Mouse (Mus musculus): ENCODE results near the gene Exosc9. TPM values are rescaled to one million over a fixed set of nuclear protein-coding genes. Genes with fewer than 3 reads are reported as not detected.

Gene Exosc9
- total and polyA plus RNA-seq, 3 experiments, result 46.0 to 49.4 TPM; not detected in 1

- TF ChIP-seq RAD21 (IDR thresholded peaks at IDR 0.05; ENCODE audit: low read depth, low read length) (no peak), E2F4 (IDR thresholded peaks at IDR 0.05; ENCODE audit: borderline replicate concordance, low read depth, low read length) (no peak), USF1 (IDR thresholded peaks at IDR 0.05; ENCODE audit: low read depth, low read length) (no peak), MAZ (IDR thresholded peaks at IDR 0.05; ENCODE audit: low read depth, low read length) (no peak), HCFC1 (IDR thresholded peaks at IDR 0.05; ENCODE audit: low read depth, low read length) (no peak), UBTF (IDR thresholded peaks at IDR 0.05; ENCODE audit: borderline replicate concordance, insufficient read depth, low read depth, low read length) (no peak), BHLHE40 (IDR thresholded peaks at IDR 0.05; ENCODE audit: borderline replicate concordance, low read depth, low read length) (no peak), MYC (IDR thresholded peaks at IDR 0.05; ENCODE audit: low read depth, low read length) (no peak), POLR2A (IDR thresholded peaks at IDR 0.05; ENCODE audit: control insufficient read depth in 1 of 2, insufficient read depth in 1 of 2, low read depth in 1 of 2, low read length in 2 of 2, poor library complexity in 1 of 2) (no peak), NELFE (IDR thresholded peaks at IDR 0.05; ENCODE audit: low read depth, low read length) (no peak), CHD2 (IDR thresholded peaks at IDR 0.05; ENCODE audit: low read length) (no peak), MAFK (IDR thresholded peaks at IDR 0.05; ENCODE audit: borderline replicate concordance, low read depth, low read length) (no peak), MYB (IDR thresholded peaks at IDR 0.05; ENCODE audit: low read depth, low read length) (no peak), TAL1 (IDR thresholded peaks at IDR 0.05; ENCODE audit: low read length) (no peak)
- no peaks in the 10 kb centered on the region for H3K4me1 ChIP-seq (ENCODE audit: control insufficient read depth in 1 of 2, insufficient read depth in 2 of 2, low read length in 2 of 2)
- H3K4me3 ChIP-seq (ENCODE audit: control insufficient read depth in 1 of 2, insufficient read depth in 1 of 2, low read depth in 2 of 2, low read length in 2 of 2), result no peak within 1 kb of the TSS
- H3K36me3 ChIP-seq (ENCODE audit: control insufficient read depth in 1 of 2, insufficient read depth in 2 of 2, low read length in 2 of 2), result no peaks in the 10 kb centered on the region
- H3K9me3 ChIP-seq (replicated peaks; ENCODE audit: insufficient read depth, low read length), result no peaks in the 10 kb centered on the region
- H3K9ac ChIP-seq (ENCODE audit: control insufficient read depth, low read depth, low read length, poor library complexity, severe bottlenecking), result no peak within 1 kb of the TSS
- no peak for DNase-seq (ENCODE audit: low read depth, low spot score)
- no peak within 1 kb of the TSS for H3K27ac ChIP-seq (ENCODE audit: control insufficient read depth, low read depth, low read length)
- H3K79me2 ChIP-seq (ENCODE audit: control insufficient read depth, insufficient read depth, low read length, poor library complexity), result no peaks in the 10 kb centered on the region
- H3K27me3 ChIP-seq (ENCODE audit: control insufficient read depth in 1 of 2, insufficient read depth in 2 of 2, low read length in 2 of 2), result peaks cover 2 to 4% of the 10 kb centered on the region in 2 experiments; a peak in 3 of 4 replicates
Observed at GRCm38 (mm10) chr3:36521073-36522060, 31.0 kb upstream of the Exosc9 start, which contains the start of gene Gm11549. Gene Gm11549 (minus strand): TSS chr3:36521813.

- H3K79me2 ChIP-seq (ENCODE audit: control insufficient read depth, insufficient read depth, low read length, poor library complexity), result no peaks in the 10 kb centered on the region
- H3K4me1 ChIP-seq (ENCODE audit: control insufficient read depth in 1 of 2, insufficient read depth in 2 of 2, low read length in 2 of 2), result no peaks in the 10 kb centered on the region
- DNase-seq (ENCODE audit: low read depth, low spot score), result no peak
- no peak overlapping the region for H3K4me3 ChIP-seq (ENCODE audit: control insufficient read depth in 1 of 2, insufficient read depth in 1 of 2, low read depth in 2 of 2, low read length in 2 of 2)
- TF ChIP-seq E2F4 (IDR thresholded peaks at IDR 0.05; ENCODE audit: borderline replicate concordance, low read depth, low read length) (no peak), NRF1 (IDR thresholded peaks at IDR 0.05; ENCODE audit: insufficient read depth, low read depth, low read length, poor library complexity, severe bottlenecking) (no peak), MAFK (IDR thresholded peaks at IDR 0.05; ENCODE audit: borderline replicate concordance, low read depth, low read length) (no peak), POLR2A (IDR thresholded peaks at IDR 0.05; ENCODE audit: control insufficient read depth in 1 of 2, insufficient read depth in 1 of 2, low read depth in 1 of 2, low read length in 2 of 2, poor library complexity in 1 of 2) (no peak)
- no peak overlapping the region for H3K27ac ChIP-seq (ENCODE audit: control insufficient read depth, low read depth, low read length)
- no peaks in the 10 kb centered on the region for H3K36me3 ChIP-seq (ENCODE audit: control insufficient read depth in 1 of 2, insufficient read depth in 2 of 2, low read length in 2 of 2)
- H3K9ac ChIP-seq (ENCODE audit: control insufficient read depth, low read depth, low read length, poor library complexity, severe bottlenecking), result no peak overlapping the region
- peaks cover 10 to 11% of the 10 kb centered on the region in 2 experiments for H3K27me3 ChIP-seq (ENCODE audit: control insufficient read depth in 1 of 2, insufficient read depth in 2 of 2, low read length in 2 of 2)
- H3K9me3 ChIP-seq (replicated peaks; ENCODE audit: insufficient read depth, low read length), result no peaks in the 10 kb centered on the region
Observed at GRCm38 (mm10) chr3:36522137-36522536, 30.3 kb upstream of the Exosc9 start.
